Mouse (Mus musculus): ENCODE measurements at regions not wholly inside any gene's neighbourhood (a gene's known extent, or its start where the extent isn't known, plus 50 kb on each side); places are given as distances from the start of the nearest gene placed in this dataset.

GRCm38 (mm10) chr10:117558891-117559614, 70.2 kb upstream of the Cpm start:
- TF ChIP-seq CTCF (IDR thresholded peaks at IDR 0.05; ENCODE audit: control insufficient read depth, insufficient read depth, insufficient replicate concordance, low read depth, low read length) (no peak), POLR2A (IDR thresholded peaks at IDR 0.05; ENCODE audit: control insufficient read depth, low read depth, low read length) (no peak)

Data from testis, adult 2 months (tissue).